Mouse (Mus musculus): Measurements from ENCODE around the gene Tnfrsf19. TPM values are rescaled to one million over a fixed set of nuclear protein-coding genes. Genes with fewer than 3 reads are reported as not detected.
A peak's percentile ranks its signal among the peaks of the same experiment; 100 is the strongest.

The Tnfrsf19 gene
- total RNA-seq (2021): 1 to 10 TPM; 2.2 to 4.3 TPM
- 3.7 and 4.7 TPM in 2 replicates for polyA plus RNA-seq (2012; rRNA removed)
- long read RNA-seq, full-length matches to known transcripts: 1 of 1 reads
- long read RNA-seq, partial matches to known transcripts: 0 of 1 reads
- long read RNA-seq, other reads (novel, unspliced or antisense): 0 of 1 reads

DNA sequence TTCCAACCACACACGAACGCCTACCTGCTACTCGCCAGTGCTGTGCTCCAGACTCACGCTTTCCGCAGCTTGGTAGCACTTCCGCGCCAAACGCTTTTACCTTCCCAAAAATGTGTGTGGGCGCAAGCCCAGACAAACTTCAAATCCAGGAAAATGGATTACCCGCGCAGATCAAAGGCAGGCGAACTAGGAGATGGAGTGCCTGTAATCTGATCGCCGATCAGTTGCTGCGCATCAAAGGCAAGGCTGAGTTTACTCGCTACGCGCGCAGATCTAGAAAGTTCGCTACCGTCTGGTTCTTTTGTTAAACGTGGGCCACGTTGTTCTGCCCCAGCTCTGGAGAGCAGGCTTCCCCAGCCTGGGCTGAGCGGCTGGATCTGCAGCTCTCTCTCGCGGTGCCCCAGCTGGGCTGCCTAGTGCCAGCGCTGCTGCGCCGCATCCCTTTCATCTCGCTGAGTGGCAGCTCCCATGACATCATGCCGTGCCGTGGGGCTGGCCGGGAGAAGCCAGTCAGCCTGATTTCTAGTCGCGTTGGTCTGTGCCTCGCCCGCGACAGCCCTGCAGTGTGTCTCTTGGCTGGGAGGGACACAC is at the start of gene Tnfrsf19:
Gene Tnfrsf19, minus strand, starts transcription at position 400 of the 591 bp plus-strand sequence.
- Histone ChIP-seq H3K27me3 (ENCODE audit: control insufficient read depth, insufficient read depth, low read length) (no peaks in the 10 kb centered on the region), H3K79me2 (replicated peaks; ENCODE audit: control insufficient read depth, insufficient read depth, low read length) (no peaks in the 10 kb centered on the region), H3K4me1 (ENCODE audit: control insufficient read depth, insufficient read depth, low read length) (no peaks in the 10 kb centered on the region; the same call in 1 of the 2 replicates), H3K27ac (peak within 1 kb of the TSS; percentile 64), H3K4me3 (peak within 1 kb of the TSS; percentile 38), H3K9ac (ENCODE audit: low read depth, low read length) (peak within 1 kb of the TSS; percentile 39), H3K36me3 (ENCODE audit: control insufficient read depth, insufficient read depth, low read length) (no peaks in the 10 kb centered on the region)
- intact Hi-C loops (cut with DNase I): no loop called here
- peak; percentile 73 to 80 for DNase-seq
- TF ChIP-seq POLR2A (IDR thresholded peaks at IDR 0.05; ENCODE audit: insufficient read depth, low read depth, low read length): 0 out of 2 replicates have a peak, but pooled peaks have one; percentile 22
- TF ChIP-seq EP300 (IDR thresholded peaks at IDR 0.05; ENCODE audit: insufficient read depth, low read depth, low read length): no peak
- TF ChIP-seq CTCF (IDR thresholded peaks at IDR 0.05): no peak
- under 1% methylated on average over 38 of the region's 38 CpGs for WGBS

- no peak for TF ChIP-seq CTCF (IDR thresholded peaks at IDR 0.05)
- no peak for TF ChIP-seq EP300 (IDR thresholded peaks at IDR 0.05; ENCODE audit: insufficient read depth, low read depth, low read length)
- TF ChIP-seq POLR2A (IDR thresholded peaks at IDR 0.05; ENCODE audit: insufficient read depth, low read depth, low read length): no peak
- Histone ChIP-seq H3K4me1 (ENCODE audit: control insufficient read depth, insufficient read depth, low read length) (no peaks in the 10 kb centered on the region), H3K36me3 (ENCODE audit: control insufficient read depth, insufficient read depth, low read length) (no peaks in the 10 kb centered on the region), H3K79me2 (replicated peaks; ENCODE audit: control insufficient read depth, insufficient read depth, low read length) (no peaks in the 10 kb centered on the region), H3K27me3 (ENCODE audit: control insufficient read depth, insufficient read depth, low read length) (no peaks in the 10 kb centered on the region), H3K4me3 (no peak overlapping the region), H3K27ac (no peak overlapping the region), H3K9ac (ENCODE audit: low read depth, low read length) (no peak overlapping the region)
- 73% methylated on average over 3 of the region's 3 CpGs for WGBS
- no peak for DNase-seq
- intact Hi-C loops (cut with DNase I): no loop called here
Observed at GRCm38 (mm10) chr14:61092073-61092472, 45.8 kb upstream of the Tnfrsf19 start.

GRCm38 (mm10) chr14:61090955-61091354 is 44.7 kb upstream of the Tnfrsf19 start:
- no peak overlapping the region for H3K27ac ChIP-seq
- H3K9ac ChIP-seq (ENCODE audit: low read depth, low read length): no peak overlapping the region
- WGBS: 66% methylated on average over 5 of the region's 5 CpGs
- no peak for DNase-seq
- intact Hi-C loops (cut with DNase I): no loop called here
- H3K4me1 ChIP-seq (ENCODE audit: control insufficient read depth, insufficient read depth, low read length): no peaks in the 10 kb centered on the region
- H3K36me3 ChIP-seq (ENCODE audit: control insufficient read depth, insufficient read depth, low read length): no peaks in the 10 kb centered on the region
- no peak overlapping the region for H3K4me3 ChIP-seq
- TF ChIP-seq POLR2A (IDR thresholded peaks at IDR 0.05; ENCODE audit: insufficient read depth, low read depth, low read length): no peak
- TF ChIP-seq EP300 (IDR thresholded peaks at IDR 0.05; ENCODE audit: insufficient read depth, low read depth, low read length): no peak
- TF ChIP-seq CTCF (IDR thresholded peaks at IDR 0.05): no peak
- H3K27me3 ChIP-seq (ENCODE audit: control insufficient read depth, insufficient read depth, low read length): no peaks in the 10 kb centered on the region
- no peaks in the 10 kb centered on the region for H3K79me2 ChIP-seq (replicated peaks; ENCODE audit: control insufficient read depth, insufficient read depth, low read length)

- 72% methylated on average over 8 of the region's 8 CpGs for WGBS
- Histone ChIP-seq H3K27me3 (ENCODE audit: control insufficient read depth, insufficient read depth, low read length) (no peaks in the 10 kb centered on the region), H3K79me2 (replicated peaks; ENCODE audit: control insufficient read depth, insufficient read depth, low read length) (no peaks in the 10 kb centered on the region), H3K9ac (ENCODE audit: low read depth, low read length) (no peak overlapping the region), H3K36me3 (ENCODE audit: control insufficient read depth, insufficient read depth, low read length) (no peaks in the 10 kb centered on the region), H3K4me1 (ENCODE audit: control insufficient read depth, insufficient read depth, low read length) (no peaks in the 10 kb centered on the region), H3K4me3 (no peak overlapping the region), H3K27ac (no peak overlapping the region)
- intact Hi-C loops (cut with DNase I): no loop called here
- TF ChIP-seq POLR2A (IDR thresholded peaks at IDR 0.05; ENCODE audit: insufficient read depth, low read depth, low read length): no peak
- no peak for TF ChIP-seq CTCF (IDR thresholded peaks at IDR 0.05)
- TF ChIP-seq EP300 (IDR thresholded peaks at IDR 0.05; ENCODE audit: insufficient read depth, low read depth, low read length): no peak
- DNase-seq: no peak
Observed at GRCm38 (mm10) chr14:61088187-61088586, 41.9 kb upstream of the Tnfrsf19 start.

DNA sequence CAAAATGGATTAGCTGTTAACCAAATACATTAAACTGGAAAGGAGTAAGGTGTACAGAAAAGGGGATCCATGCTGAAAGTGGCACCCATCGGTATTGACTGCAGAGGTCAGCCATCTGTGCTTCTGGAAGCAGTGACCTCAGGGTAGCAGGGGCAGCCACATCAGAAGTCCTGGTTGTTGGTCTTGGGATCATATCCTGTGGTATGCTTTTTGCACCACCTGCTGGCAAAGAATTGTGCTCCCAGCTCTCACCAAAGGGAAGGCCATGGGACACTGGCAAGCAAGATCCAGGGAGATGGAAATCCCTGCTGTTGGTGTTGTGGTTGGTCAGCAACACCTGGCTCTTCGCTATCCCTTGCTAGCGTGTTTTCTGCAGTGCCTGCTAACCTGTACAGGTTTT is 39.0 kb upstream of the Tnfrsf19 start:
- H3K36me3 ChIP-seq (ENCODE audit: control insufficient read depth, insufficient read depth, low read length): no peaks in the 10 kb centered on the region
- peak; percentile 21 to 26 for DNase-seq
- 67% methylated on average over 3 of the region's 3 CpGs for whole genome bisulfite sequencing
- H3K4me3 ChIP-seq: no peak overlapping the region
- no peak overlapping the region for H3K27ac ChIP-seq
- no peak overlapping the region for H3K9ac ChIP-seq (ENCODE audit: low read depth, low read length)
- no peaks in the 10 kb centered on the region for H3K27me3 ChIP-seq (ENCODE audit: control insufficient read depth, insufficient read depth, low read length)
- intact Hi-C loops (cut with DNase I): loop anchor here (1.0 kb wide), 1 partner anchor 285 kb away; no protein-coding TSS in a partner anchor
- H3K79me2 ChIP-seq (replicated peaks; ENCODE audit: control insufficient read depth, insufficient read depth, low read length): no peaks in the 10 kb centered on the region
- TF ChIP-seq EP300 (IDR thresholded peaks at IDR 0.05; ENCODE audit: insufficient read depth, low read depth, low read length) (no peak), CTCF (IDR thresholded peaks at IDR 0.05) (peak; percentile 76), POLR2A (IDR thresholded peaks at IDR 0.05; ENCODE audit: insufficient read depth, low read depth, low read length) (no peak)
- no peaks in the 10 kb centered on the region for H3K4me1 ChIP-seq (ENCODE audit: control insufficient read depth, insufficient read depth, low read length)

DNA sequence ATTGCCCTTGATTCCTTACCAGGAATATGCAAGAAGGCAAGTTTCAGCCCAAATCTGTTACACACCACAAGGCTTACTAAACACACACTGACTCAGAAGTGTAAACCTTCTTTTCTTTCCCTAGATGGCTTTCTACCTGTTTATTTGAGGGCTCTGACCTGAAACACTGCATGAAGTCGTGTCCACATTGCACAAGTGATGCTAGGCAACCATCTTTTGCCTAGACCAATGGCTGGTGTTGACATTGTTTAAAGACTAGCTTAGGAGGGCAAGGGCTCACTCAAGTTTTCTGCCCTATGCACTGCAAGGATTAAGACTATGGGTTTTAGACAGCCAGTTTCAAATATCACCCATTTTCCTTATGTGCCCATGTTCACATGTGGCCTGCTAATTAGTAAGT is 23.3 kb upstream of the Tnfrsf19 start:
- Histone ChIP-seq H3K27me3 (ENCODE audit: control insufficient read depth, insufficient read depth, low read length) (no peaks in the 10 kb centered on the region; the same call in 1 of the 2 replicates), H3K4me3 (no peak overlapping the region), H3K27ac (no peak overlapping the region), H3K79me2 (replicated peaks; ENCODE audit: control insufficient read depth, insufficient read depth, low read length) (no peaks in the 10 kb centered on the region), H3K36me3 (ENCODE audit: control insufficient read depth, insufficient read depth, low read length) (no peaks in the 10 kb centered on the region), H3K9ac (ENCODE audit: low read depth, low read length) (no peak overlapping the region), H3K4me1 (ENCODE audit: control insufficient read depth, insufficient read depth, low read length) (no peaks in the 10 kb centered on the region)
- TF ChIP-seq POLR2A (IDR thresholded peaks at IDR 0.05; ENCODE audit: insufficient read depth, low read depth, low read length) (no peak), EP300 (IDR thresholded peaks at IDR 0.05; ENCODE audit: insufficient read depth, low read depth, low read length) (no peak), CTCF (IDR thresholded peaks at IDR 0.05) (no peak)
- DNase-seq: no peak
- intact Hi-C loops (cut with DNase I): no loop called here
- WGBS: 82% methylated on average over 1 of the region's 1 CpGs
